Mouse (Mus musculus) megakaryocyte, embryonic 14.5 days (primary cell): ENCODE data around the gene Gpbp1l1.

Experiments
- FLI1 ChIP-seq: IDR thresholded peaks from 2 replicates; pipeline ENCODE4 v1.6.1; 2012; ENCODE audit warnings: low read length, inconsistent platforms, mixed read lengths
- GATA1 ChIP-seq: IDR thresholded peaks from 3 replicates; pipeline ENCODE4 v1.6.1; 2012; ENCODE audit warnings: mixed read lengths, low read length, inconsistent platforms, borderline replicate concordance

- TF ChIP-seq GATA1 (no peak), FLI1 (no peak)
These were observed 19.7 kb upstream of the Gpbp1l1 start for GRCm38 (mm10) chr4:116537737-116538136.
